Mouse (Mus musculus): Measurements from ENCODE around the gene Car5b.

Gene Car5b

GRCm38 (mm10) chrX:164004809-164005208, 23.0 kb downstream of the Car5b start:
- TF ChIP-seq GATA4 (IDR thresholded peaks at IDR 0.05; ENCODE audit: insufficient replicate concordance, low read length), result no peak

GRCm38 (mm10) chrX:163999848-164000247, 27.9 kb downstream of the Car5b start:
- no peak for TF ChIP-seq GATA4 (IDR thresholded peaks at IDR 0.05; ENCODE audit: insufficient replicate concordance, low read length)

GRCm38 (mm10) chrX:163996754-163997153, 31.0 kb downstream of the Car5b start:
- no peak for TF ChIP-seq GATA4 (IDR thresholded peaks at IDR 0.05; ENCODE audit: insufficient replicate concordance, low read length)

GRCm38 (mm10) chrX:163987718-163988374, 40.0 kb downstream of the Car5b start:
- no peak for TF ChIP-seq GATA4 (IDR thresholded peaks at IDR 0.05; ENCODE audit: insufficient replicate concordance, low read length)

GRCm38 (mm10) chrX:163982129-163982528, 45.7 kb downstream of the Car5b start:
- no peak for TF ChIP-seq GATA4 (IDR thresholded peaks at IDR 0.05; ENCODE audit: insufficient replicate concordance, low read length)

GRCm38 (mm10) chrX:163981500-163981899, 46.3 kb downstream of the Car5b start:
- TF ChIP-seq GATA4 (IDR thresholded peaks at IDR 0.05; ENCODE audit: insufficient replicate concordance, low read length), result no peak

- no peak for TF ChIP-seq GATA4 (IDR thresholded peaks at IDR 0.05; ENCODE audit: insufficient replicate concordance, low read length)
Observed at GRCm38 (mm10) chrX:163981092-163981491, 46.7 kb downstream of the Car5b start.

- peak; percentile 3; the same call in 1 of the 2 replicates for TF ChIP-seq GATA4 (IDR thresholded peaks at IDR 0.05; ENCODE audit: insufficient replicate concordance, low read length)
Observed at GRCm38 (mm10) chrX:163958467-163958875, 69.3 kb downstream of the Car5b start, which contains the start of gene Zrsr2. Gene Zrsr2 (minus strand): TSS chrX:163958661.

- TF ChIP-seq GATA4 (IDR thresholded peaks at IDR 0.05; ENCODE audit: insufficient replicate concordance, low read length), result no peak
Observed at GRCm38 (mm10) chrX:163957803-163958466, 69.9 kb downstream of the Car5b start.

GRCm38 (mm10) chrX:163957381-163957780, 70.4 kb downstream of the Car5b start:
- no peak for TF ChIP-seq GATA4 (IDR thresholded peaks at IDR 0.05; ENCODE audit: insufficient replicate concordance, low read length)

GRCm38 (mm10) chrX:163951618-163952017, 76.2 kb downstream of the Car5b start:
- no peak for TF ChIP-seq GATA4 (IDR thresholded peaks at IDR 0.05; ENCODE audit: insufficient replicate concordance, low read length)

GRCm38 (mm10) chrX:163944381-163944780, 83.4 kb downstream of the Car5b start:
- no peak for TF ChIP-seq GATA4 (IDR thresholded peaks at IDR 0.05; ENCODE audit: insufficient replicate concordance, low read length)

- TF ChIP-seq GATA4 (IDR thresholded peaks at IDR 0.05; ENCODE audit: insufficient replicate concordance, low read length), result no peak
Observed at GRCm38 (mm10) chrX:163938587-163938986, 89.2 kb downstream of the Car5b start.

- TF ChIP-seq GATA4 (IDR thresholded peaks at IDR 0.05; ENCODE audit: insufficient replicate concordance, low read length), result no peak
Observed at GRCm38 (mm10) chrX:163934731-163935130, 93.1 kb downstream of the Car5b start.

GRCm38 (mm10) chrX:163929550-163929949, 98.2 kb downstream of the Car5b start:
- no peak for TF ChIP-seq GATA4 (IDR thresholded peaks at IDR 0.05; ENCODE audit: insufficient replicate concordance, low read length)
